Mouse (Mus musculus): ENCODE results near the gene Sfmbt2. TPM values are rescaled to one million over a fixed set of nuclear protein-coding genes. Genes with fewer than 3 reads are reported as not detected.
A peak's percentile ranks its signal among the peaks of the same experiment; 100 is the strongest.

Gene Sfmbt2
- polyA plus RNA-seq, 1 experiment from 2014 or later: 0.47 TPM

GRCm38 (mm10) chr2:10370687-10371458 is 563 bp downstream of the Sfmbt2 start:
- Histone ChIP-seq H3K9me3 (ENCODE audit: control insufficient read depth) (0 out of 2 replicates have a peak, but pooled peaks cover 2% of the 10 kb centered on the region), H3K4me1 (replicated peaks; ENCODE audit: control insufficient read depth, insufficient read depth, low read length) (peaks cover 10% of the 10 kb centered on the region; the same call in 1 of the 2 replicates), H3K4me3 (ENCODE audit: low read depth, low read length) (0 out of 2 replicates have a peak overlapping the region, but pooled peaks have one; percentile 6), H3K27ac (ENCODE audit: low read depth, low read length) (no peak overlapping the region), H3K4me2 (replicated peaks; ENCODE audit: low read depth) (no peak overlapping the region), H3K27me3 (replicated peaks; ENCODE audit: control insufficient read depth, insufficient read depth, low read length) (peaks cover 77% of the 10 kb centered on the region), H3K9ac (ENCODE audit: low read depth, low read length) (no peak overlapping the region), H3K36me3 (ENCODE audit: control insufficient read depth, insufficient read depth) (no peaks in the 10 kb centered on the region)
- no peak for ATAC-seq
- TF ChIP-seq CTCF (IDR thresholded peaks at IDR 0.05; ENCODE audit: low read depth): no peak
- 2% methylated on average over 26 of the region's 26 CpGs for WGBS

GRCm38 (mm10) chr2:10371459-10371817 is 1.1 kb downstream of the Sfmbt2 start:
- H3K27me3 ChIP-seq (replicated peaks; ENCODE audit: control insufficient read depth, insufficient read depth, low read length): peaks cover 82% of the 10 kb centered on the region
- H3K27ac ChIP-seq (ENCODE audit: low read depth, low read length): no peak overlapping the region
- H3K4me2 ChIP-seq (replicated peaks; ENCODE audit: low read depth): peak overlapping the region; percentile 95; the same call in 1 of the 2 replicates
- no peak overlapping the region for H3K9ac ChIP-seq (ENCODE audit: low read depth, low read length)
- H3K4me3 ChIP-seq (ENCODE audit: low read depth, low read length): no peak overlapping the region
- H3K9me3 ChIP-seq (ENCODE audit: control insufficient read depth): 0 out of 2 replicates have a peak, but pooled peaks cover 2% of the 10 kb centered on the region
- no peak for ATAC-seq
- peaks cover 10% of the 10 kb centered on the region; the same call in 1 of the 2 replicates for H3K4me1 ChIP-seq (replicated peaks; ENCODE audit: control insufficient read depth, insufficient read depth, low read length)
- H3K36me3 ChIP-seq (ENCODE audit: control insufficient read depth, insufficient read depth): no peaks in the 10 kb centered on the region
- 3% methylated on average over 16 of the region's 16 CpGs for WGBS
- no peak for TF ChIP-seq CTCF (IDR thresholded peaks at IDR 0.05; ENCODE audit: low read depth)

GRCm38 (mm10) chr2:10371899-10372298 is 1.6 kb downstream of the Sfmbt2 start:
- peaks cover 77% of the 10 kb centered on the region for H3K27me3 ChIP-seq (replicated peaks; ENCODE audit: control insufficient read depth, insufficient read depth, low read length)

GRCm38 (mm10) chr2:10372321-10372723 is 2.0 kb downstream of the Sfmbt2 start:
- ATAC-seq: peak; percentile 54; the same call in 1 of the 2 replicates
- Histone ChIP-seq H3K4me1 (replicated peaks; ENCODE audit: control insufficient read depth, insufficient read depth, low read length) (peaks cover 10% of the 10 kb centered on the region; the same call in 1 of the 2 replicates), H3K9me3 (ENCODE audit: control insufficient read depth) (0 out of 2 replicates have a peak, but pooled peaks cover 2% of the 10 kb centered on the region), H3K27ac (ENCODE audit: low read depth, low read length) (no peak overlapping the region), H3K36me3 (ENCODE audit: control insufficient read depth, insufficient read depth) (no peaks in the 10 kb centered on the region), H3K4me2 (replicated peaks; ENCODE audit: low read depth) (peak overlapping the region; percentile 95), H3K9ac (ENCODE audit: low read depth, low read length) (no peak overlapping the region), H3K27me3 (replicated peaks; ENCODE audit: control insufficient read depth, insufficient read depth, low read length) (peaks cover 74% of the 10 kb centered on the region), H3K4me3 (ENCODE audit: low read depth, low read length) (peak overlapping the region; percentile 56)
- peak; percentile 46 for TF ChIP-seq CTCF (IDR thresholded peaks at IDR 0.05; ENCODE audit: low read depth)
- WGBS: under 1% methylated on average over 31 of the region's 31 CpGs

More at GRCm38 (mm10) chr2:10371899-10372298, 1.6 kb downstream of the Sfmbt2 start:
- 0 out of 2 replicates have a peak, but pooled peaks cover 2% of the 10 kb centered on the region for H3K9me3 ChIP-seq (ENCODE audit: control insufficient read depth)
- no peak for TF ChIP-seq CTCF (IDR thresholded peaks at IDR 0.05; ENCODE audit: low read depth)
- H3K4me3 ChIP-seq (ENCODE audit: low read depth, low read length): peak overlapping the region; percentile 56
- no peaks in the 10 kb centered on the region for H3K36me3 ChIP-seq (ENCODE audit: control insufficient read depth, insufficient read depth)
- H3K4me1 ChIP-seq (replicated peaks; ENCODE audit: control insufficient read depth, insufficient read depth, low read length): peaks cover 10% of the 10 kb centered on the region; the same call in 1 of the 2 replicates
- H3K9ac ChIP-seq (ENCODE audit: low read depth, low read length): no peak overlapping the region
- no peak overlapping the region for H3K27ac ChIP-seq (ENCODE audit: low read depth, low read length)
- WGBS: 1% methylated on average over 12 of the region's 18 CpGs
- peak overlapping the region; percentile 95 for H3K4me2 ChIP-seq (replicated peaks; ENCODE audit: low read depth)
- no peak for ATAC-seq

GRCm38 (mm10) chr2:10372776-10373507 is 2.6 kb downstream of the Sfmbt2 start:
- TF ChIP-seq CTCF (IDR thresholded peaks at IDR 0.05; ENCODE audit: low read depth): no peak
- peaks cover 10% of the 10 kb centered on the region; the same call in 1 of the 2 replicates for H3K4me1 ChIP-seq (replicated peaks; ENCODE audit: control insufficient read depth, insufficient read depth, low read length)

More at GRCm38 (mm10) chr2:10372776-10373507, 2.6 kb downstream of the Sfmbt2 start:
- H3K27me3 ChIP-seq (replicated peaks; ENCODE audit: control insufficient read depth, insufficient read depth, low read length): peaks cover 73% of the 10 kb centered on the region
- WGBS: under 1% methylated on average over 35 of the region's 35 CpGs
- H3K9me3 ChIP-seq (ENCODE audit: control insufficient read depth): 0 out of 2 replicates have a peak, but pooled peaks cover 2% of the 10 kb centered on the region
- H3K36me3 ChIP-seq (ENCODE audit: control insufficient read depth, insufficient read depth): no peaks in the 10 kb centered on the region
- H3K9ac ChIP-seq (ENCODE audit: low read depth, low read length): no peak overlapping the region
- H3K4me2 ChIP-seq (replicated peaks; ENCODE audit: low read depth): peak overlapping the region; percentile 95
- peak overlapping the region; percentile 56 for H3K4me3 ChIP-seq (ENCODE audit: low read depth, low read length)
- ATAC-seq: no peak
- H3K27ac ChIP-seq (ENCODE audit: low read depth, low read length): no peak overlapping the region
